Mouse (Mus musculus) MEL (cell line): ENCODE measurements at regions not wholly inside any gene's neighbourhood (a gene's known extent, or its start where the extent isn't known, plus 50 kb on each side); places are given as distances from the start of the nearest gene placed in this dataset.

Experiments used
- DNase-seq: peaks from one replicate; pipeline ENCODE4 v3.0.0; 2011; ENCODE audit warnings: low read depth, low spot score
- H3K27ac ChIP-seq: 2 replicates; pipeline ENCODE4 v1.5.1; 2012; ENCODE audit warnings: low read depth, mild to moderate bottlenecking, control low read depth, low read length, moderate library complexity; ENCODE audit not compliant: control insufficient read depth
- H3K27me3 ChIP-seq, 2 experiments: fragments of 150-350 bp in 1 of 2; sonication (generic) in 1 of 2; 2 replicates each; pipeline ENCODE4 v1.6.1; 2012; ENCODE audit warnings: low read length in 2 of 2, mild to moderate bottlenecking in 2 of 2, improper control_type of control experiment in 1 of 2, moderate library complexity in 1 of 2; ENCODE audit not compliant: insufficient read depth in 2 of 2, control insufficient read depth in 1 of 2
- H3K36me3 ChIP-seq, 2 experiments: 2 replicates each; pipeline ENCODE4 v1.6.1; 2012 to 2014; ENCODE audit warnings: low read length in 2 of 2, improper control_type of control experiment in 1 of 2, inconsistent platforms in 1 of 2, mild to moderate bottlenecking in 1 of 2; ENCODE audit not compliant: insufficient read depth in 2 of 2, control insufficient read depth in 1 of 2
- H3K4me1 ChIP-seq, 2 experiments: fragments of 150-350 bp in 1 of 2; sonication (generic) in 1 of 2; 2 replicates each; pipeline ENCODE4 v1.6.1; 2012; ENCODE audit warnings: low read length in 2 of 2, improper control_type of control experiment in 1 of 2, mild to moderate bottlenecking in 1 of 2; ENCODE audit not compliant: insufficient read depth in 2 of 2, control insufficient read depth in 1 of 2
- H3K4me3 ChIP-seq, 2 experiments: fragments of 150-350 bp in 1 of 2; sonication (generic) in 1 of 2; 2 replicates each; pipeline ENCODE4 v1.5.1; 2012; ENCODE audit warnings: low read depth in 2 of 2, low read length in 2 of 2, mild to moderate bottlenecking in 2 of 2, moderate library complexity in 2 of 2, control low read depth in 1 of 2, improper control_type of control experiment in 1 of 2; ENCODE audit not compliant: control insufficient read depth in 1 of 2, insufficient read depth in 1 of 2
- H3K79me2 ChIP-seq: 2 replicates; pipeline ENCODE4 v1.6.1; 2012; ENCODE audit warnings: mild to moderate bottlenecking, low read length, moderate library complexity; ENCODE audit not compliant: control insufficient read depth, poor library complexity, insufficient read depth
- H3K9ac ChIP-seq: 2 replicates; pipeline ENCODE4 v1.6.1; 2012; ENCODE audit warnings: low read depth, mild to moderate bottlenecking, control low read depth, low read length, moderate library complexity; ENCODE audit not compliant: control insufficient read depth, poor library complexity, severe bottlenecking
- H3K9me3 ChIP-seq: fragments of 150-350 bp; sonication (generic); replicated peaks from 2 replicates; pipeline ENCODE4 v1.6.1; 2012; ENCODE audit warnings: mild to moderate bottlenecking, low read length, improper control_type of control experiment, moderate library complexity; ENCODE audit not compliant: insufficient read depth
- E2F4 ChIP-seq: IDR thresholded peaks from 2 replicates; pipeline ENCODE4 v1.6.1; 2011; ENCODE audit warnings: low read depth, low read length, improper control_type of control experiment, borderline replicate concordance
- EP300 ChIP-seq, 2 experiments: IDR thresholded peaks; 2 replicates each; pipeline ENCODE4 v1.6.1; 2011; ENCODE audit warnings: improper control_type of control experiment in 2 of 2, low read length in 2 of 2, low read depth in 1 of 2, mild to moderate bottlenecking in 1 of 2
- ETS1 ChIP-seq: IDR thresholded peaks from 2 replicates; pipeline ENCODE4 v1.6.1; 2012; ENCODE audit warnings: low read depth, mild to moderate bottlenecking, inconsistent platforms, low read length, improper control_type of control experiment, moderate library complexity
- GATA1 ChIP-seq: IDR thresholded peaks from 2 replicates; pipeline ENCODE4 v1.6.1; 2011; ENCODE audit warnings: low read depth, low read length, improper control_type of control experiment
- JUND ChIP-seq: IDR thresholded peaks from 2 replicates; pipeline ENCODE4 v1.6.1; 2011; ENCODE audit warnings: low read depth, mild to moderate bottlenecking, improper control_type of control experiment, low read length
- KAT2A ChIP-seq: conservative IDR thresholded peaks from 2 replicates; pipeline ENCODE4 v1.6.1; 2012; ENCODE audit warnings: low read depth, low read length, improper control_type of control experiment, inconsistent platforms
- MAFK ChIP-seq: IDR thresholded peaks from 2 replicates; pipeline ENCODE4 v1.6.1; 2011; ENCODE audit warnings: low read depth, mild to moderate bottlenecking, low read length, improper control_type of control experiment, borderline replicate concordance
- MAX ChIP-seq: IDR thresholded peaks from 2 replicates; pipeline ENCODE4 v1.6.1; 2011; ENCODE audit warnings: low read length, improper control_type of control experiment
- MEF2A ChIP-seq: IDR thresholded peaks from 2 replicates; pipeline ENCODE4 v1.6.1; 2014; ENCODE audit warnings: low read depth, mild to moderate bottlenecking, inconsistent platforms, low read length, improper control_type of control experiment; ENCODE audit not compliant: poor library complexity, insufficient replicate concordance, severe bottlenecking; ENCODE audit errors: extremely low read depth
- MXI1 ChIP-seq: IDR thresholded peaks from 2 replicates; pipeline ENCODE4 v1.6.1; 2011; ENCODE audit warnings: mild to moderate bottlenecking, low read depth, low read length, improper control_type of control experiment
- MYC ChIP-seq: IDR thresholded peaks from 2 replicates; pipeline ENCODE4 v1.6.1; 2011; ENCODE audit warnings: low read depth, mild to moderate bottlenecking, low read length, improper control_type of control experiment, moderate library complexity
- NRF1 ChIP-seq: IDR thresholded peaks from 2 replicates; pipeline ENCODE4 v1.6.1; 2014; ENCODE audit warnings: low read depth, mild to moderate bottlenecking, inconsistent platforms, low read length, improper control_type of control experiment, moderate library complexity; ENCODE audit not compliant: poor library complexity, insufficient read depth, severe bottlenecking
- POLR2AphosphoS2 ChIP-seq: IDR thresholded peaks from 2 replicates; pipeline ENCODE4 v1.6.1; 2011; ENCODE audit warnings: low read length, improper control_type of control experiment
- TCF12 ChIP-seq: IDR thresholded peaks from 2 replicates; pipeline ENCODE4 v1.6.1; 2014; ENCODE audit warnings: low read depth, mild to moderate bottlenecking, inconsistent platforms, low read length, improper control_type of control experiment, moderate library complexity
- UBTF ChIP-seq: IDR thresholded peaks from 2 replicates; pipeline ENCODE4 v1.6.1; 2012; ENCODE audit warnings: low read depth, mild to moderate bottlenecking, inconsistent platforms, low read length, improper control_type of control experiment, moderate library complexity, borderline replicate concordance; ENCODE audit not compliant: insufficient read depth

DNA sequence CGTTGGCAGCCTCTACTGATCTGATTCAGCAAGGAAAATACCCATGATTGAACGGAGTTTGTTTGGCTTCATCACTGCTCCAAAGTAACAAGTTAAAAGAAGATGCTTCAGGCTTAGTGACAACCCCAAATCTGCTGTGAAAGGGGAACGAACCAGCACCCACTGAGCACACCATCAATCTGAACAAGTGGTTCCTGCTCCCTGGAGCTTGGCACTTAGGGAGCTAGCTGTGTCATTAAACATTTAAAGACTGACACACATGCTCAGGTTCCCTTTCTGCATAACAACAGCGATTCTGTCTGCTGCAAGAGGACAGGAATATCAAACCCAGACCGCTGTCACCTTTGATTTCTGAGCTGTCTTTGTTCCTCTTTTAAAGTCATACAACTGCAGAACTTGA is 141.9 kb upstream of the Meis1 start:
- Histone ChIP-seq H3K4me1 (peaks cover 11 to 22% of the 10 kb centered on the region in 2 experiments), H3K9me3 (no peaks in the 10 kb centered on the region), H3K79me2 (peaks cover 9% of the 10 kb centered on the region), H3K36me3 (peaks cover 0 to 33% of the 10 kb centered on the region in 2 experiments; a peak in 3 of 4 replicates), H3K9ac (no peak overlapping the region), H3K4me3 (no peak overlapping the region), H3K27ac (no peak overlapping the region), H3K27me3 (no peaks in the 10 kb centered on the region)
- peak; percentile 31 for DNase-seq
- TF ChIP-seq NRF1 (no peak), ETS1 (no peak), E2F4 (no peak), MYC (no peak), KAT2A (no peak), MEF2A (no peak), MXI1 (no peak), MAFK (no peak), UBTF (no peak), POLR2AphosphoS2 (no peak), GATA1 (no peak), MAX (no peak)

DNA sequence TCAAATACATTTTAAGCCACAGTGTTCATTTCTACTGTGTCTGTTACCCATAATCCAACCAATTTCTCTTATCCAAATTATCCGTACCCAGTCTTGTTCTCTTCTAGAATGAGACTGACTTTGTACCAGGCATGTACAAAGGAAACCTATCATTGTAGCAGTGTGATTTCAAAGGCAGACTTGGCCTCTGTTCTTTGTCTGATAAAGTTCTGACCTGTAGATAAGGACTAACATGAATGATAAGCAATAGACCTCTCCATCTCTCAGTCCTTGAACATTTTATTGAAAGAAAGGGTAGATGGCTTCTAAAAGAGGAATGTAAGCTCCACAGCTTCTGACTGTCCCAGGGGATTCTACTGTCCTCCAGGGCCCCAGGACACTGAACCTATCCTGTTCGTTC is 152.2 kb upstream of the Meis1 start:
- Histone ChIP-seq H3K4me3 (no peak overlapping the region), H3K4me1 (peaks cover 5 to 10% of the 10 kb centered on the region in 2 experiments; a peak in 3 of 4 replicates), H3K27ac (peak overlapping the region; percentile 8; the same call in 1 of the 2 replicates), H3K79me2 (peaks cover 1% of the 10 kb centered on the region; the same call in 1 of the 2 replicates), H3K36me3 (peaks cover 0 to 18% of the 10 kb centered on the region in 2 experiments; a peak in 2 of 4 replicates), H3K27me3 (no peaks in the 10 kb centered on the region), H3K9me3 (no peaks in the 10 kb centered on the region), H3K9ac (no peak overlapping the region)
- no peak for DNase-seq
- TF ChIP-seq EP300 (IDR thresholded peaks at IDR 0.05; ENCODE audit: low read depth in 1 of 2, low read length in 2 of 2) (peak; percentile 55 to 57; a peak in 3 of 4 replicates), GATA1 (peak; percentile 78), MXI1 (no peak), TCF12 (peak; percentile 61; the same call in 1 of the 2 replicates), JUND (no peak)
